Mouse (Mus musculus): Measurements from ENCODE around the gene Isoc2a.

- TF ChIP-seq CTCF (conservative IDR thresholded peaks at IDR 0.05; ENCODE audit: low read length) = no peak
- no peak for TF ChIP-seq NANOG (IDR thresholded peaks at IDR 0.05; ENCODE audit: borderline replicate concordance, low read length)
- no peak for TF ChIP-seq POU5F1 (IDR thresholded peaks at IDR 0.05; ENCODE audit: borderline replicate concordance, low read length)
Observed at GRCm38 (mm10) chr7:4919971-4920370, 43.0 kb downstream of the Isoc2a start.
